Comparison of ENCODE assay signal across 8 mouse cellular contexts in genomic region chr4:105156955-105157275, GRCm38 (mm10). TPM values are rescaled to one million over a fixed set of nuclear protein-coding genes. Genes with fewer than 3 reads are reported as not detected.
A peak's percentile ranks its signal among the peaks of the same experiment; 100 is the strongest.
DNase-seq lines count a peak whose midpoint lies in the region; ATAC-seq and TF ChIP-seq lines count a peak whose summit lies in the region.

No protein-coding gene starts in this region.

- H3K36me3 ChIP-seq in embryonic facial prominence, embryonic 13.5 days: peaks cover 13% of the 10 kb centered on the region
- no peaks in the 10 kb centered on the region for H3K36me3 ChIP-seq in intestine, embryonic 15.5 days
- no peaks in the 10 kb centered on the region for H3K36me3 ChIP-seq in myocyte (ENCODE audit: control insufficient read depth, insufficient read depth)

- peaks cover 8% of the 10 kb centered on the region for H3K79me2 ChIP-seq in myocyte (ENCODE audit: control insufficient read depth, insufficient read depth)

- no peak for ATAC-seq in embryonic facial prominence, embryonic 13.5 days (ENCODE audit: insufficient number of reproducible peaks, insufficient read depth, low FRiP score, low TSS enrichment, low read depth)
- ATAC-seq in intestine, embryonic 15.5 days: peak; percentile 16; the same call in 1 of the 2 replicates

- H3ac ChIP-seq in myocyte (ENCODE audit: control insufficient read depth, insufficient read length): peak overlapping the region; percentile 38

- H3K4me3 ChIP-seq in layer of hippocampus, adult 2 months: peak overlapping the region; percentile 90
- H3K4me3 ChIP-seq in embryonic facial prominence, embryonic 13.5 days: peak overlapping the region; percentile 95
- peak overlapping the region; percentile 95 for H3K4me3 ChIP-seq in intestine, embryonic 15.5 days (replicated peaks)
- H3K4me3 ChIP-seq in myocyte: peak overlapping the region; percentile 93

- no peak for TF ChIP-seq POLR2A in myocyte (IDR thresholded peaks at IDR 0.05; ENCODE audit: insufficient read length, low read depth)

- H3K4me2 ChIP-seq in embryonic facial prominence, embryonic 13.5 days: peak overlapping the region; percentile 85
- peak overlapping the region; percentile 62 for H3K4me2 ChIP-seq in intestine, embryonic 15.5 days (replicated peaks)
- peak overlapping the region; percentile 95 for H3K4me2 ChIP-seq in myocyte (ENCODE audit: low read depth)

- 1% methylated on average over 4 of the region's 4 CpGs for WGBS in embryonic facial prominence, embryonic 13.5 days
- under 1% methylated on average over 4 of the region's 4 CpGs for WGBS in intestine, embryonic 15.5 days

- no peaks in the 10 kb centered on the region for H3K9me3 ChIP-seq in embryonic facial prominence, embryonic 13.5 days
- no peaks in the 10 kb centered on the region for H3K9me3 ChIP-seq in intestine, embryonic 15.5 days

- no peaks in the 10 kb centered on the region for H3K27me3 ChIP-seq in embryonic facial prominence, embryonic 13.5 days
- H3K27me3 ChIP-seq in intestine, embryonic 15.5 days (replicated peaks): no peaks in the 10 kb centered on the region
- H3K27me3 ChIP-seq in myocyte (ENCODE audit: control insufficient read depth, insufficient read depth, insufficient read length): no peaks in the 10 kb centered on the region

- peak; percentile 83 for TF ChIP-seq CTCF in layer of hippocampus, adult 2 months (conservative IDR thresholded peaks at IDR 0.05)

- no peak for DNase-seq in layer of hippocampus, adult 2 months (ENCODE audit: low spot score in 2 of 2)
- no peak for DNase-seq in layer of hippocampus, adult 18-20 months (ENCODE audit: low spot score in 2 of 2)
- DNase-seq in urinary bladder, postnatal 4 days (ENCODE audit: low spot score in 2 of 2): no peak
- DNase-seq in urinary bladder, postnatal 14 days (ENCODE audit: low spot score): no peak
- no peak for DNase-seq in kidney, postnatal 10 days

- H3K9ac ChIP-seq in embryonic facial prominence, embryonic 13.5 days: no peak overlapping the region
- peak overlapping the region; percentile 97 for H3K9ac ChIP-seq in intestine, embryonic 15.5 days

- peaks cover 26% of the 10 kb centered on the region for H3K4me1 ChIP-seq in embryonic facial prominence, embryonic 13.5 days
- 0 out of 2 replicates have a peak, but pooled peaks cover 4% of the 10 kb centered on the region for H3K4me1 ChIP-seq in intestine, embryonic 15.5 days (replicated peaks)

- peak overlapping the region; percentile 93 for H3K27ac ChIP-seq in layer of hippocampus, adult 2 months
- peak overlapping the region; percentile 99; the same call in 1 of the 2 replicates for H3K27ac ChIP-seq in embryonic facial prominence, embryonic 13.5 days
- H3K27ac ChIP-seq in intestine, embryonic 15.5 days: peak overlapping the region; percentile 95; the same call in 1 of the 2 replicates

TF ChIP-seq in myocyte, 11 proteins besides CTCF, POLR2A, EP300 and RAD21:
- TF ChIP-seq REST (IDR thresholded peaks at IDR 0.05; ENCODE audit: insufficient read depth, insufficient read length): no peak
- TF ChIP-seq MYOG (IDR thresholded peaks at IDR 0.05; ENCODE audit: control insufficient read depth in 1 of 3, insufficient read depth in 1 of 3, insufficient read length in 2 of 3, low read depth in 2 of 3): no peak
- TF ChIP-seq SRF (IDR thresholded peaks at IDR 0.05; ENCODE audit: control insufficient read depth, insufficient read length, low read depth): no peak
- TF ChIP-seq MYOD1 (IDR thresholded peaks at IDR 0.05; ENCODE audit: control insufficient read depth in 1 of 3, insufficient read length in 2 of 3, low read depth in 2 of 3): no peak
- no peak for TF ChIP-seq USF1 (IDR thresholded peaks at IDR 0.05; ENCODE audit: low read depth)
- TF ChIP-seq MAX (IDR thresholded peaks at IDR 0.05; ENCODE audit: low read depth): no peak
- no peak for TF ChIP-seq TCF12 (IDR thresholded peaks at IDR 0.05; ENCODE audit: insufficient read depth, poor library complexity, severe bottlenecking)
- no peak for TF ChIP-seq TCF3 (IDR thresholded peaks at IDR 0.05; ENCODE audit: insufficient read length, low read depth)
- no peak for TF ChIP-seq POLR2AphosphoS2 (IDR thresholded peaks at IDR 0.05; ENCODE audit: insufficient read length, low read depth)

RNA-seq across cellular contexts. Expression of gene Plpp3, which starts 0.2 kb away (rescaled TPM):
- 100 to 1,000 TPM; 197 to 198 TPM for total RNA-seq in layer of hippocampus, adult 2 months (2021)
- total RNA-seq in layer of hippocampus, adult 18-20 months (2021): 100 to 1,000 TPM; 206 to 214 TPM
- 150 and 160 TPM in 2 replicates for polyA plus RNA-seq in embryonic facial prominence, embryonic 13.5 days (2015; fragmentation: Nextera tagmentation; extraction: Ambion mirVana)
- polyA plus RNA-seq in intestine, embryonic 15.5 days (2015; fragmentation: Nextera tagmentation; extraction: Ambion mirVana): 41.2 and 42.0 TPM in 2 replicates
- polyA plus RNA-seq in myocyte (2012; fragmentation: generic; extraction: Trizol): 12.7 TPM

RNA-seq across cellular contexts. Expression of gene Prkaa2, which starts 47.2 kb away (rescaled TPM):
- 10 to 100 TPM; 16.6 to 18.0 TPM for total RNA-seq in layer of hippocampus, adult 2 months (2021)
- 10 to 100 TPM; 16.8 to 17.9 TPM for total RNA-seq in layer of hippocampus, adult 18-20 months (2021)
- 1.5 and 1.7 TPM in 2 replicates for polyA plus RNA-seq in embryonic facial prominence, embryonic 13.5 days (2015; fragmentation: Nextera tagmentation; extraction: Ambion mirVana)
- polyA plus RNA-seq in intestine, embryonic 15.5 days (2015; fragmentation: Nextera tagmentation; extraction: Ambion mirVana): 4.6 and 5.4 TPM in 2 replicates
- 2.2 TPM for polyA plus RNA-seq in myocyte (2012; fragmentation: generic; extraction: Trizol)
